Mouse (Mus musculus) stomach, postnatal 0 days (tissue): ENCODE measurements at regions not wholly inside any gene's neighbourhood (a gene's known extent, or its start where the extent isn't known, plus 50 kb on each side); places are given as distances from the start of the nearest gene placed in this dataset.

ENCODE experiments used
- CTCF ChIP-seq: IDR thresholded peaks from 2 replicates; pipeline ENCODE4 v1.5.1; 2016; ENCODE audit warnings: antibody characterized with exemption, low read depth, mild to moderate bottlenecking, moderate library complexity
- EP300 ChIP-seq: optimal IDR thresholded peaks from 2 replicates; pipeline ENCODE3; 2016; ENCODE audit warnings: antibody characterized with exemption

- TF ChIP-seq CTCF (no peak), EP300 (no peak)
Measured at GRCm38 (mm10) chr7:130008591-130009418, 417.1 kb downstream of the Wdr11 start.
